Mouse (Mus musculus) left cerebral cortex, adult 2 months (tissue): ENCODE data around the gene Ahcyl2. TPM values are rescaled to one million over a fixed set of nuclear protein-coding genes. Genes with fewer than 3 reads are reported as not detected.

Source experiments
- DNase-seq, 2 experiments: peaks; one replicate each; pipeline ENCODE4 v3.0.0; 2021 to 2022; ENCODE audit warnings: low spot score in 2 of 2, mixed read lengths in 1 of 2; ENCODE audit errors: extremely low spot score in 1 of 2
- H3K27ac ChIP-seq: fragments of 200-600 bp; 2 replicates; pipeline ENCODE4 v1.8.1; 2022
- H3K4me3 ChIP-seq: fragments of 200-600 bp; 2 replicates; pipeline ENCODE4 v1.8.1; 2022
- CTCF ChIP-seq: fragments of 200-600 bp; IDR thresholded peaks from 2 replicates; pipeline ENCODE4 v1.8.1; 2022; ENCODE audit warnings: antibody characterized with exemption, mild to moderate bottlenecking, moderate library complexity
- intact Hi-C: fragments of 180-260 bp; cut with DNase I; formaldehyde crosslinking; loops from one replicate; pipeline ENCODE4 v1.15.1; 2025
- total RNA-seq, 2 experiments: library from RNA; stranded (reverse); gene quantifications; 2 replicates each; pipeline ENCODE4 v1.2.3; 2021

The Ahcyl2 gene
- total RNA-seq, 2 experiments from 2014 or later = 137 to 141 TPM

GRCm38 (mm10) chr6:29840008-29840407, 72.2 kb downstream of the Ahcyl2 start:
- Histone ChIP-seq H3K4me3 (no peak overlapping the region), H3K27ac (no peak overlapping the region)
- DNase-seq = no peak
- intact Hi-C loops = no loop called here
- TF ChIP-seq CTCF = no peak

DNA sequence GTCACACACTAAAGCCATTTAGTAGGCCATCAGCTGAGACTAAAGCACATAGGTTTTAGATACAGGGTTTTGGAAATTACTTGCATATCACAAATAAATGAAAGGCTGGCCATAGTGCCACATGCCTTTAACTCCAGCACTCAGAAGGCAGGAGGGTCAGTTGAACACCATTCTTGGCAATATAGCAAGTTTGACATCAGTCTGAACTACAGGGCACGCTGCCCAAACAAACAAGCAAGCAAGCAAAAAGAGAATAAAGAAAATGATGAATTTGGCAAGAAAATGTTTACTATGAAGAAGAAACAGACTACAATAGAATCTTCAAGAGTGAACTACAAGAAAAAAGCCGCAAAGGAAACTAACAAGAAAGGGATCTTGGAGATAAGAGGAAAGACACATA, 73.7 kb downstream of the Ahcyl2 start:
- intact Hi-C loops = no loop called here
- TF ChIP-seq CTCF = no peak
- H3K4me3 ChIP-seq = no peak overlapping the region
- no peak overlapping the region for H3K27ac ChIP-seq
- no peak for DNase-seq

DNA sequence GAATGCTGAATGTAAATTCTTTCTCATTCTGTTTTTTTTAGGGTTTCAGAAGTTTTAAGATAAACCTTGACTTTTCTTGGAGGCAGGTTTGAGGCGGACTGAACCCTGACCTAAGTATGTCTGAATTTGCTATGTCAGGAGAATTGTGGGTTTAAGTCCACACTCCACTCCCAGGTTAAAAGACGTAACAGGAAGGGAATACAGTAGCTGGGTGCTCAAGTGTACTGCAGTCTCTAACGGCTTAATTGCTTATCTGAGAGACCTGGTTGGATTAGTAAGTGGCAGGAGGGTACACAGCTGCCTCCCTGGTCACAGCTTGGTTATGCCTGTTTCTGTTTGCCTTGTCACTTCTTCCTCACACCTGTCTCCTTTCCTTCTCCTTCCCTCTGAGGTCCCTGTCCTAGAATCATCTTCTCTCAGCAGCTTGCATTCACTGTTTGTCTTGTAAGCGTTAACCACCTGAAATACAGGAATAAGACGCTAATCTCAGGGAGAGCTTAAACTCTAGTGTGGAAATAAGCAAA, 79.9 kb downstream of the Ahcyl2 start:
- intact Hi-C loops = no loop called here
- TF ChIP-seq CTCF = no peak

GRCm38 (mm10) chr6:29848808-29849207, 81.0 kb downstream of the Ahcyl2 start:
- intact Hi-C loops = no loop called here
- no peak for TF ChIP-seq CTCF
- Histone ChIP-seq H3K27ac (no peak overlapping the region), H3K4me3 (no peak overlapping the region)
- DNase-seq = no peak

More for the DNA sequence above, 79.9 kb downstream of the Ahcyl2 start:
- DNase-seq = no peak
- H3K27ac ChIP-seq = no peak overlapping the region
- no peak overlapping the region for H3K4me3 ChIP-seq

- intact Hi-C loops = loop anchor here (5.0 kb wide), 2 partner anchors 97 to 232 kb away; no protein-coding TSS in a partner anchor
- no peak overlapping the region for H3K27ac ChIP-seq
- TF ChIP-seq CTCF = no peak
- no peak for DNase-seq
- H3K4me3 ChIP-seq = no peak overlapping the region
Observed at GRCm38 (mm10) chr6:29850096-29850495, 82.3 kb downstream of the Ahcyl2 start.

- TF ChIP-seq CTCF = no peak
- no peak for DNase-seq
- Histone ChIP-seq H3K27ac (no peak overlapping the region), H3K4me3 (no peak overlapping the region)
- intact Hi-C loops = loop anchor here (5.0 kb wide), 2 partner anchors 97 to 232 kb away; no protein-coding TSS in a partner anchor
Observed at GRCm38 (mm10) chr6:29850747-29851146, 82.9 kb downstream of the Ahcyl2 start.

- H3K27ac ChIP-seq = no peak overlapping the region
- TF ChIP-seq CTCF = no peak
- no peak overlapping the region for H3K4me3 ChIP-seq
- DNase-seq = no peak
- intact Hi-C loops = loop anchor here (2.0 to 5.0 kb wide), 3 partner anchors 95 to 353 kb away; no protein-coding TSS in a partner anchor
Observed at GRCm38 (mm10) chr6:29851873-29852272, 84.1 kb downstream of the Ahcyl2 start.

DNA sequence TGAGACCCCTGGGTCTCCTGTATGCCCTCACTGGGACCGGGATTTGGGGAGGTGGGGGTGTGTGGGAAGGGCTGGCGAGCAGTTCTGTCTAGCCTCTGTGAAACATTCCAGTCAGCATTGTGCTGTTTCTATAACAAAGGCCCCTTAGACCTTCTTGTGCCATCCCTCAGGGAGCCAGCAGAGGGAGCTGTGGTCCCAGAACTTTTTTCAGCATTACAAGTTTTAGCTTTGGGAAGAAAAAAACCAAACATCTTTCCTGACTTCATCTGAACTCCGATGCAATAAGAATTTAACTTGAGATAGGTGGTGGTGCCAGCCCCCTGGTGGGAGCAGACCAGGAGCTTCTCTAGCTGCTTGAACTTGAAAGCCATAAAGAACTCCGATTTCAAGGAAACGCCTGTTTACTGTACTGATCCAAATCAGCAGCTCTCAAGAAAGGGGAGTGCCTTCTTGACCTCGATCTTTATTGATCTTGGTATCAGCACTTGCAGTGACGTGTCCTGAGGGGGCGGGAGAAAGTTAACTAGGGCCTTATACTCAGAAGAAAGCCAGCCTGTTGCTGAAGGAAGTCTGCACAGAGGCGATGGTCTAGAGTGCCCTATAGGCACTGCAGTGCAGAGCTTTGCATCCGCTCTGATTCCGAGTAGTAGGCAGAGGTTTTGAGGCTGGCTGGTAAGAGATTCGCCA, 85.5 kb downstream of the Ahcyl2 start:
- TF ChIP-seq CTCF = peak; percentile 98
- no peak overlapping the region for H3K27ac ChIP-seq
- no peak overlapping the region for H3K4me3 ChIP-seq
- intact Hi-C loops = loop anchor here (2.0 to 5.0 kb wide), 3 partner anchors 94 to 351 kb away; no protein-coding TSS in a partner anchor
- peak; percentile 76 to 80 for DNase-seq

DNA sequence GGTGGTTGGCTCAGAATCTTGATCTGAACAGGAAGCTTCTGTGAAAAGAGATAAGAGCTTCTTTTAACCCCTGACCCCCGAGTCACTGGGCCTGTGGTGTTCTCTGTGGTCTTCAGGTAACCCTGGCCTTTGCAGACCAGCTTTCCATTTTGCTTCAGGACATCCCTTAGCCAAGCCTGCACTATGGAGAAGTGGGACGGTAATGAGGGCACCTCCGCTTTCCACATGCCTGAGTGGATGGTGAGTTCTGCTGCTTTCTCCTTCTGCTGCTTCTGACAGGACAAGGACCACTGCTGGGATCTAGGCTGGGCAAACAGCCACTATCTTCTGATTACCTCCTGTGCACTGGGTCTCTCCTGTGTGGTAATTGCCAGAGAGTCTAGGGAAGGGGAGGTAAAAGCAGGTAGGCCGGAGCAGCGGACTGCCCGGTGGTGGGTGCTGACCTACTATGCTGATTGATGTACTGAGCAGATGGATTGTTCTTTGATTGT, 86.1 kb downstream of the Ahcyl2 start:
- TF ChIP-seq CTCF = no peak

DNA sequence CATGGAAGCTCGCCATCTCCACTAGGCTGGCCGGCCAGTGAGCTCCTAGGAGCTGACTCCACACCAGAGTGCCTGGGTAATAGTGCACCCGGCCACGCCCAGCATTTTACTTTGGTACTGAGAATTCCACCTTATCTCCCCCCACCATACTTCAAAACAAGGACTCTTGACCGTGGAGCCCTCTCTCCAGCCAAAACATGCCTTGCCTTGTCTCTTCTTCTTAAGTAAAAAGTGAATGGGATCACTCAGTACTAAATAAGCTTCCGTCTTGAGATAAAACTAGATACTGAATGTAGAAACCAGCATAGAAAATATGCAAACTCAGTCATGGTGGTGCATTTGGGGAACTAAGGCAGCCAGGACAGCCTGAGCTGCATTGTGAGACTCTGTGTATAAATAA, 90.8 kb downstream of the Ahcyl2 start:
- no peak for DNase-seq
- no peak for TF ChIP-seq CTCF

More for the DNA sequence above, 86.1 kb downstream of the Ahcyl2 start:
- Histone ChIP-seq H3K4me3 (no peak overlapping the region), H3K27ac (no peak overlapping the region)
- intact Hi-C loops = loop anchor here (2.0 to 5.0 kb wide), 4 partner anchors 93 to 357 kb away; no protein-coding TSS in a partner anchor
- no peak for DNase-seq

DNA sequence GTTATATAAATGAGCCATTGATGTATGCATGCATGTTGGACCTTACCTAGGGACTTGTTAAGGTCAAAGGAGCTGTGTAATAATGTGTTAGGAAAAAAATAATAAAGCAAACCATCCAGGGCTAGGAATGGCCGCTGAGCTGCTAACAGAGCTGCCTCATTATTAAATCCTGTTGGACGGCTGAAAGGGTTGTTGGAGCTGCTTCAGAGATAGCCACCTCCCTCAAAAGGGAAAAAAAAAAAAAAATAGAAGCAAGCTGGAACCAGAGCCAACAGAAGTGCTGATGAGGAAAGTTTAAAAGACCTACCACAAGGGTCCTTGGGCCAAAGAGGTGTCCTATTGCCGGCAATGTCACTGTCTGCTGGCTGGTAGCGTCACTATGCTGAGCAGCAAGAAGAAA, 91.5 kb downstream of the Ahcyl2 start:
- no peak for DNase-seq
- Histone ChIP-seq H3K4me3 (no peak overlapping the region), H3K27ac (no peak overlapping the region)
- TF ChIP-seq CTCF = no peak
- intact Hi-C loops = no loop called here

More for the DNA sequence above, 90.8 kb downstream of the Ahcyl2 start:
- Histone ChIP-seq H3K27ac (no peak overlapping the region), H3K4me3 (no peak overlapping the region)
- intact Hi-C loops = no loop called here

GRCm38 (mm10) chr6:29860238-29860637, 92.4 kb downstream of the Ahcyl2 start:
- intact Hi-C loops = no loop called here
- no peak for DNase-seq
- Histone ChIP-seq H3K4me3 (no peak overlapping the region), H3K27ac (no peak overlapping the region)
- TF ChIP-seq CTCF = peak; percentile 55
